Mouse (Mus musculus) thymus, adult 18-20 months (tissue): ENCODE measurements around the gene Prkn.

Experiments used
- DNase-seq, 2 experiments: peaks; one replicate each; pipeline ENCODE4 v3.0.0; 2022; ENCODE audit warnings: mixed read lengths in 2 of 2

Gene Prkn

DNA sequence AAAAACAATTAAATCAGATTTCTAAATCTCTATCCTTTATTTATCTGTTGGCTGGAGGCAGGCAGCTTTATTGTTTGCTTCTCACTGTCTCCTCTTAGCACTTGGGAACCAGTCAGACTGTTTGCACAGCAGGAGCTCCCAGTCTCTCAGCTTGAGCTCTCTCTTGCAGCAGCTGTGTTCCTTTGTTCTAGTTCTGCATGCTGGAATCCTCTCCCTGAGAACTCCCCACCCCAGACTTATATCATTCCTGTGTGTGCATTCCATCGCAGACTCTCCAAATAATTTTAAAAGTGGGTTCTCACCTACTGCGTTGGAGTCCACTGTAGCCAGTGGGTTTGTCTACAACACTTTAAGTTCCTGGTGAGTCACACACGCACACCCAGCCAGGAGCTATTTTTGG is 1181.1 kb downstream of the Prkn start:
- DNase-seq = no peak

DNA sequence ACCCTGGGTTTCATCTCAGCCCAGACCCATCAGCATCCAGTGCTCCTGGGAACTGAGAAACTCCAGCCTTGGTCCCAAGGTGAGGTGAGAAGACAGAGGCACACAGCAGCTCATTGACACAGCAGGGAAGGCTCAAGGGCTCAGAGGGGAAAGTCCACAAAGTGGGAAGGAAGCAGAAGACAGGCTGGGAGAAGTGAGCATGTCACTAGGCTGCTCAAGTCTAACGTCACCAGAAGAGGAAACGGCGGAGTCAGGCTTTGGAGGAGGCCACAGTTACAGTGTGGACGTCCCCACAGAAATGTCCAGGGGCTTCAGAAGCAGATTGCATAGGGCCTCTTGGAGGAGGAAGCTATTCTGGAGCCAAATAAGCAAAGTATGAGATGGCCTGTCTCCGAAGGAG is 1189.2 kb downstream of the Prkn start:
- DNase-seq = no peak

DNA sequence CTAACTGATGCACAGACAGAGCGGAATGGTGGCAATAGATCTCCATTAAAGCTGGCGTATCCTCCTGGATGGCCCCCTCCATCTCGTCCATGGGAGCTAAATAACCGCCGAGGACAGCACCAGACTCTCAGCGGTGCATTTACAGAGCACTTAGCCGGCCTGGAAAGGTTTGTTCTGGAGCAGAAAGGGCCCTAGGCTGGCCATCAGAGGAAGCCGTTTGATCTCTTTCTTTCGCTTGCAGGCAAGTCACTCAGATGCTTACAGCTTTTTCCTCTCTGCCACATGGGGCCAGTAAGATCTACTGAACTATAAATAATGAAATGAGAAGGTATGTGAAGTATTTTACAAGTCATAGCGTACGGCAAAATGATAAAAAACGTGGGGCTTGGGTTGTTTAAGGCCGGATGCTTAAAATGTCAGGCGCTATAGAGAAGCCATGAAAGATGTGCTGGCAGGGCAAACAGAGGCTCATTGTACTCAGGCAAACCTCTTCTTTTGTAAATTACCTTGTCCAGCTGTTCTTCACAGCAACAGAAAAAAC is 1189.8 kb downstream of the Prkn start:
- DNase-seq = no peak

DNA sequence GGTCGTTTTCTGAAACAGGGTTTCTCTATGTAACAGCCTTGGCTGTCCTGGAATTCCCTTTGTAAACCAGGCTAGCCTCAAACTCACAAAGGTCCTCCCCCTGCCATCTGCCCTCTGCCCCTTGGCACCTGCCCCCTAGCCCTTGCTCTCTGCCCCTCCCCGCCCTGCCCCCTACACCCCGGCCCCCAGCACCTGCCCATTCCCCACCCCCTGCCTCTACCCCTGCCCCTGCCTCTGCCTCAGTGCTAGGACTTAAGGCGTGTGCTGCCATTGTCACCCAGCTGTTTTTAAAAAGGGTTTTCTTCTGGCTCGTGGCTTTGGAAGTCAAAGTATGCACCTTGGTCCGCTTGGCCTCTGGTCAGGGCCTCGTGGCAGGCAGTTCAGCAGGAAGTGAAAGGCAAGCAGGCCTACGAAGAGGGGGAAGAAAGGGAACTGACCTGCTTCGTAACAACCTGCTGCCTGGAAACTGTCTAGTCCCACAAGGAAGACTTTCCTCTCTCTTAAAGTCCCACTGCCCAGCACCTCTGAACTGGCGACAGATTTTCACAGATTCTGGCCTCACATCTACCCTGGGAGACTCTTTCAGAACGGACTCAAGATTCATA is 1190.5 kb downstream of the Prkn start:
- DNase-seq = no peak

DNA sequence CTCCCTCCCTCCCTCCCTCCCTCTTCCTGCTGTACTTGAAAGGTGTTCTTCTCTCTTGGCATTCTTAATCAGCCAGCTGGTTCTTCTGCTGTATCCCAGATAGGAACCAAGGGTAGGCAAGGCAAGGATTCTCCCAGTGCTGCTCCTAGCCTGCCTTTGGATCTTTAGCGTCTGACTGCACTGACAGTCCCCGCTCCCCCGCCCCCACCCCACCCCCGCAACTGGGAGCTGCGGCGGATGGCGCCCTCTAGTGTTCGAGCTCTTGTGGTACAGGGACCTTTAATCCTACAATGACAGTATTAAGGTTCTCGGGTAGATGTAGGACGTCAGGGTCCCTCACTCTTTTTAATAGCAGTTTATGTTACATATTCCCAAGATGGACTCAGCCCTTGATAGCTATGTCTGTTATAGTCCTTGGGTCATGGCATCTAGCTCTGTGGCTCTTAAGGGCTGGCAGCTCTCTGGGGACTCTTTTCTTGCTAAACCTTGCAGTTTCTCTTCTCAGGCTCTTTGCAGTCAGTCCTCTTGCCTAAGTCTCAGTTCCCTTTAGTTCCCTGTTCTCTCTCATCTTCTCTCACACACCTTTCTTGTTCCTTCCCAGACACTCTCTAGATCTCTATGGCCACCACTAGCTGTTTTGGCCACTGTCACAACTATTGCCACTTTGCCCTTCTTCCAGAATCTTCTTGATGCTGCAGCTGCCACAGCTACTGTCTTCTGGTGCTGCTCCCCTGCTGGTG is 1191.2 kb downstream of the Prkn start:
- DNase-seq = no peak

DNA sequence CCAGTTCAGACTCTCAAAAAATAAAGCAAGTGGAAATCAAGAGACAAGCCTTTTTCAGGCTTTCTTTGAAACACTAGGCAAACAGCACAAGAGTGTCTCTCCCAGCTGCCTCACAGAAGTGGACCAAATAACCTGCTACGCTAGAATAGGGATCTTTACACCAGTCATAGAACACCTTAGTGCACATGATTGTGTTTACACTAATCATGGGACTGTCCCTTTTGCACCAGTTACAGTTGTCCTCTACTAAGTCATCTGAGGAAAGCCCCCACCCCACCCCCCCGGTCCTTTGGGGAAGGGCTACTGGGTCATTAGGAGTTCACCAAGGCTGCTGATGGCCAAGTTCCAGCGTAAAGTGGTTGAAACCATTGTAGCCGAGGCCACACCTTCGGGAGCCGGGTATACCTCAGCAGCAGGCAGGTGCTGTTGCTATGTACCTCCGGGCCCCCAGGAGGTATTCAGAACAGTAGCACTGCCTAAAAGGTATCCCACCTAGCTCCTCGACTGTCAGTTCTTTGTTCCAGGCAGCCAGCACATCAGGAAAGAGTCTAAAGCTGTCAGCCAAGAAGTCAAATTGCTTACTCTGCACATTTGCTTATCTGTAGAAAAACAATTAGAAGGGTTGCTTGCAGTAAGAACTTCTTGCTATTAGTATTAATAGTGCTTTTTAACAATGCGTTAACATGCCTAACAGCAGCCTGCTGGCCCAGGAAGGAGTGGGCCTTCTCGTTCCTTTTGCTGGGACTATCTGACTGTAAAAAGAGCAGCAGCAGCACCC is 1192.0 kb downstream of the Prkn start:
- DNase-seq = no peak

DNA sequence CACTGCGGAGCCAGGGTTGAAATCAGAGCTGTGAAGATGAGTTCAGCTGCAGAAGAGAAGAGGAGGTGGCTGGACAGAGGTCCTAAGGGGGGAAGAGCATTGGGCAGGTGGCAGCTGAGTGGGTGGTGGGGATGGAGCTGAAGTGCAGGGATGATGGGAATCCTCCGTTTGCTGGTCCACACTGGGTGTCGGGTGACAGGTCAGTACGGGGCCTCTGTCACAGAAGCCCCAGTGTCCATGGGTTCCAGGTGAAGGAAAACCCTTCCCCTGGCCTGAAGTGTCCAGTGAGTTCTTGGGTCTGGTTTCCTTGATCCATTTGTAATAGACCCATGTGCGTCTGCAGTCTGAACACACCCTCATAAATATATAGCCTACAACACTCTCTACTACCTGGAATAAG is 1195.2 kb downstream of the Prkn start:
- DNase-seq = no peak

DNA sequence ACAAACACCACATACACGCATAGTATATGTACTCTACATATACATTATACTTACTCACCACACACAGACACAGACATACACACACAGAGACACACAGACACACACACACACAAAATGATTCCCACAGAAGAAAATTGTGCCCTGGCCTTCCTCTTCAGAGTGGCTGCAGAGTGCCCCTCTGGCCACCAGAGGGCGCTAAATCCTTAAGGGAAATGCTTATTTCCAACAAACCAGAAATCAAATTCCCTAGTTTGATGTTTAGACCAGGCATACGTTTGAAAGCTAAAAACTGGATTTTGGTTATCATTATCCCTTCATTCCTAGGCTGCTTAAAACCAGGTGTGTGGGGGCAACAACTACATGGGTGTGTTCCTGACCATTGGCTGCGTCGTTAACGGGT is 1196.0 kb downstream of the Prkn start:
- no peak for DNase-seq

DNA sequence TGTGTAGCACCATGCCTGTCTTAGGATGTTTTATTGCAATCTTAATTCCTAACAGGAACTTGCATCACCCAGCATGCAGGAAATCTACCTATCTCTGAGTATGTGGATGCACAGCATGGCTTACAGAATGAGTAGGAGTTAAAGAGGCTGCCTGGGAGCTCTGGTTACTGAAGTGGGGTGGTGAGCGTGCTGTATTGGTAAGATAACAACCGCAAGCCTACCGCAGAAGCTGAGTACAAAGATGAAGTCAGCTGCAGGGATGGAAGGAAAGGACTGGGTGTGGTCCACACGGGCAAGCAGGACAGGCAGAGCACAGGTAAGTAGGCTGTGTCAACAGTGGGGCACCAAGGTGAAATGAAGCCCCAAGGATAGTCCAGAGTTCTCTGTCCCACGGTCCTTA is 1196.9 kb downstream of the Prkn start:
- DNase-seq = no peak

DNA sequence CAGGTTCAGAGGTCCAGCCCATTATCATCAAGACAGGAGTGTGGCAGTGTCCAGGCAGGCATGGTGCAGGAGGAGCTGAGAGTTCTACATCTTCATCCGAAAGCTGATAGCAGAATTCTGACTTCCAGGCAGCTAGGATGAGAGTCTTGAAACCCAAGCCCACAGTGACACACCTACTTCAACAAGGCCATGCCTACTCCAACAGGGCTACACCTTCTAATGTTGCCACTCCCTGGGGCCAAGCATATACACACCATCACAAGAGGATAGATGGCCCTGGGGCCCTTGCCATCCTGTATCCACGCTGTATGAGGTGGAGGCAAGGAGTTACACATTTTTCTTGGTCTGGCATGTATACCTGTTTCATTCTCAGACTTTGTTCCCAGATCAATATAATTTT is 1197.4 kb downstream of the Prkn start:
- no peak for DNase-seq

DNA sequence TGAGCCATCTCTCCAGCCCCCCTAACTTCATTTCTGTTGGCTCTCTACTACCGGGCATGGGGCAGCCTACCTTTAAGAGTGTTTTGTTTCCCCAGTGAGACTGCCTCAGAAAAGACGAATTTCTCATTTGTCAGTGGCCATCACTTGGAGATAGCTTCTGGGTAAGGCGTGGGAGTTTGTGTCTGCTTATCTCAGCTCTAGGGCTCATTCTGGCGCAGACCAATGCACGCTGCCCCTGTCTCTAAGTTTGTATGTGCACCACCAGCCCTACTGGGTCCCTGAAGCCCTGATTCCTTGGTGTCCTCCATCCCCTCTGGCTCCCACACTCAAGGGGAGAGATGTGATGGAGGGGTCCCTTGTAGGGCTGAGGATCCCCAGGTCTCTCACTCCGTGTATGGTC is 1198.3 kb downstream of the Prkn start:
- DNase-seq = no peak

DNA sequence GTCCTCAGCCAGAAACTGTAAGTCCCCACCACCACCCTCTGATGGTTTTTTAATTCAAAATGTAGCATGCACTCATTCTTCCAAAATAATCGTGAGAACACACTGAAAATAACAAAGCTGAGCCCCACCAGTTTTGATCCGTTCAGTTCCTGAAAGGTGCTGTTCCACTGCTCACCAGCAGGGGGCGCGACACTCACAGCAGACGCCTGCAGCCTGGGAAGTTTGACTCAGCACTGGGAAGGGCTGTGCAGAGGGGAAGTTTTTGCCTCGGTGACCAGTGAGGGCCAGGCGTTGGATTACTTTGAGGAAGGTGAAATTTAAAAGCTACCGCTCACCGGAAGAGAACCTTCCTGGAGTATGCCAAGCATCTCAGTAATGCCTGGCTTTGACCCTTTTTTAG is 1199.0 kb downstream of the Prkn start:
- peak; percentile 18 to 36 for DNase-seq

DNA sequence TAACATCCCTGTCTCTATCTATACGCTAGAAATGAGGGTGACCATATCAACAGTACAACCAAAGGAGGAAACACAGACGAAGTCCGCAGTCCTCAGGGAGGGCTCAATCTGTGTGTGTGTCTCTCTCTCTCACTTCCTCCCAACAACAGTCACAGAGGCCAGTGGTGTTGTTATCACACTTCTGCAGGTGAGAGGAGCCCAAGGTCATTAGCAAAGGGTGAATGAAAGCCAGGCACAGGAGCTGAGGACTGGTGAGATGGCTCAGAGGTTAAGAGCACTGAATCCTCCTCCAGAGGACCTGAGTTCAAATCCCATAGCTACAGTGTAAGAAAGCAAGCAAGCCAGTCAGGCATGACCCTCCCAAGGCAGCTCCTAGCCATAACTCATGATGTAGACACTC is 1199.7 kb downstream of the Prkn start:
- DNase-seq = no peak

DNA sequence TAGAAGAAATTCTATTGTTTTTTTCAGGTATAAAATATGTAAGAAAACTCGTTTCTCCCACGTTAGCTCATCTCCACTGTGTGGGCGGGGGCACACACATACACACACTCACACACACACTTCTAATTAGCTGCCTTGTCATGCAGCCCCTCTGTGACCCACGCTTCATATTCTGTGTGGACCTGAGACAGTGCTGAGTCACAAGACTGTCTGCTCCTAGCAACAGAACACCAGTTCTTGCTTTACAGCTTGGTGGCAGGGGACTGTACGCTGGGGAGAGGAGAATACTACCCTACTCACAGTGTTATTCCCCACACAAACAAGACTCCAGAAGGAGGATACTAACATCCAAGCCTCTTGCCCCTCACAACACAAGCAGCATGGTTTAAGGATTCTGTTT is 1200.4 kb downstream of the Prkn start:
- DNase-seq = no peak

DNA sequence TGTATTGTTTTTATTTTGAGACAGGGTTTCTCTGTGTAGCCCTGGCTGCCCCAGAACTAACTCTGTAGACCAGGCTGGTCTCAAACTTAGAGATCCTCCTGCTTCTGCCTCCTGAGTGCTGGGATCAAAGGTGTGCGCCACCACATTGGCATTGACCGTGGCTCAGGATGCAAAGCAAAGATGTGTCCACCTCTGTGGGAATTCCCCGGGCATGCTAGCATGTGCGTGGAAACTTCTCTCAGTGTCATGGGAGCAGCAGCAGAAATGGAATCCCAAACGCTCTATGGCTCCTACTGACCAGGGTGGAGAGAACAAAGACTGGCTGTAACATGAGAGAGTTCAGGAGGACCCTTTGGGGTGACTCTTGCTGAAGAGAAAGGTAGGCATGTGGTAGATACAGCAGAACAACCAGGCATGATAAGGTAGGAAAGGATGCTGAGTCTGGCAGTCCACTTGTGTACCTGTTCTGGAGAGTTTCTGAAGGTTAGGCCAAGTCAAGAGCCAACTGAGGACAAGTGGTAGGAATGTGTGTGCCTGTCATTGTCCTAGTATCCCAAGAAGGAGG is 1201.0 kb downstream of the Prkn start:
- DNase-seq = no peak

DNA sequence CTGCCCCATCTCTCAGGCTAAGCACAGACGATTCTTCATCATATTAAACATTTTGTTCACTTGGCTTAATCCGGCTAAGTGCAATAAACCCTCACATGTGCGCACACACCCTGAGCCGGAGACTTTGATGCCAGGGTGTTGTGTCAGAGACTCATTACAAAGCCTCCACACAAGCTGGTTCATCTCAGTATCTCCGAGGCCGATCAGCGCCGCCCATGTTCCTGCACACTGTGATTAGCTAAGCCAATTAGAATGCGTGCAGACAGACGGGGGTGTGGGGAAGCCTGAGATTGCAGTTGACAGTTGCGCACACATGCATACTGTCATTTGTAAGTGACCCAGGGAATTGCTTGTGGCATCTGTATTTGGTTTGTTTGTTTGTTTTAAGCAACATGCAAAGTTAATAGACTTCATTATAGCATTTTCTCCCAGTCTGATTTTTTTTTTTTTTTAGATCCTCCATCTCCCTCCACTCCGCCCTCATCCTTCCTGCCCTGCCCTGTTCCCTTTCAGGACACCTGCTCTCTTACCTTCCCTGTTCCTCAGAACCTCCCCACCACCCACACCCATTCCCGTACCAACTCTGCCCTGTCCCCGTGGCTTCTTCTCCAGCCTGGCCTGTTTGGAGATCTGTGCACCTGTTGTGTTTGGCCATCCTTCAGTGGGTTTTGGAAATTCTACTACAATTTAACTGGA is 1202.5 kb downstream of the Prkn start:
- DNase-seq = no peak

DNA sequence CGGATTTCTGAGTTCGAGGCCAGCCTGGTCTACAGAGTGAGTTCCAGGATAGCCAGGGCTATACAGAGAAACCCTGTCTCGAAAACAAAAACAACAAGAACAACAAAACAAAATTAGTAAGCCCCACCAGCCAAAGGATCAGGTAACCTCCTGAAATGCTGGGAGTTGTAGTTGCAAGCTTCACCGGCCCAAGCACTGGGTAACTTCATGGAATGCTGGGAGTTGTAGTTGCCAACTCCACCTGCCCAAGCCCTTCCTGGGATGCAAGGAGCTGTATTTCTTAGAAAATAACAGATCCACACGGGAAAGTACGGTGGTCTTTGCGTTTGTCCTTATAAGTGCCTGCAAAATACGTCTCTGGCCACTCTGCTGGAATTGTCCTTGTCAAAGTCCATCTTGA is 1204.0 kb downstream of the Prkn start:
- no peak for DNase-seq

DNA sequence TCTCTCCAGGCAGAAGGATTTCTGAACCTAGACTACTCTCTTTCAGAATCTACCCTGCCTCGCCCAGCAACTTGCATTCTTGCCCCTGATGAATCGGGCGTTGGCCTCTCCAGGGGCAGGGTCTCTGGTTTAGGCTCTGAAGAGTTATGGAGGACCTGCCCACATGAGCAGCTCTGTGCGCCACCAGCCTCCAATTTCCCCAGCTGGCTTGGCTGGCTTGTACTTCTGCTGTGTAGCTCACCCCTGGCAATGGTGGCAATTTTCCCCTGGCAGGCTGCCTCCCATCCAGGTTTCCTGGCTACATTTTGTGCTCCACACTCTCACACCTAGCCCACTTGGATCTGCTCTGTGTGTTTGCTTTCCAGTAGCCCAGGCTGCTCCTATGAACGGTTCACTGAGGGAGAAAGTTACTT is 1205.7 kb downstream of the Prkn start:
- no peak for DNase-seq

DNA sequence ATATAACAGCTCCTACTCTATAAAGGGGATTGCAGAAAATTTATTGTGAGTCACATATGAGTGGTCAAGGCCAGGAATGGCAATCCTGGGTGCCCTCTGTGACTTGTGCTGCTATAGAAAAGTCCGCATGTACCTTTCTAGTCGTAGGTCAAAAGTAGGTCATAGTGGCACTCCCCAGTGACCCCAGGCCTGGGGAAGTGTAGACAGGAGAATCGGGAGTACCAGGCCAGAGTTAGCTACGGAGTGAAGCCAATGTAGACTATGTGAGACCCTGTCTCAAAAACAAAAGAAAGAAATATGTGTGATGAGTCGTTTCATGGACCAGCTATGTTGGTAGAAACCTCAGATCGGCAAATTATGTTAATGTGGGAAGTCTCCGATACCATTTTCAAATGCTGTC is 1206.8 kb downstream of the Prkn start:
- no peak for DNase-seq

DNA sequence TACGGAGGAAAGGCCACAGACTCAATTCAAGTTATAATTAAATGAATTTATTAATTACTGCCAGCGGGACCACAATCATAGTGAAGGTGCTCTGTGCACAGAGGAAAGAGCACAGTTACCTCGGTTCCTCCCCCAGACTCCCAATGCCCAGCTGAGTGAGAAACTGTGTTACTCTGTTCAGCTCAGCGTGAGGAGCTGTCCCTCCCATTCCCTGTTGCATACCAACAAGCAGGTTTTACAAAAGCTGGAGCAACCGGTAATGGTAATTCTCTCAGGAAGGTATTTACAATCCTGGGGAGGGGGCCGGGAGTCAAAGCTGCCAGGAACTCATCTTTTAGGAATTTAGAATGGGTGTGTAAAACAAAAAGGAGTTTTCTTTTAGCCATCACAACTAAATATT is 1207.3 kb downstream of the Prkn start:
- no peak for DNase-seq

DNA sequence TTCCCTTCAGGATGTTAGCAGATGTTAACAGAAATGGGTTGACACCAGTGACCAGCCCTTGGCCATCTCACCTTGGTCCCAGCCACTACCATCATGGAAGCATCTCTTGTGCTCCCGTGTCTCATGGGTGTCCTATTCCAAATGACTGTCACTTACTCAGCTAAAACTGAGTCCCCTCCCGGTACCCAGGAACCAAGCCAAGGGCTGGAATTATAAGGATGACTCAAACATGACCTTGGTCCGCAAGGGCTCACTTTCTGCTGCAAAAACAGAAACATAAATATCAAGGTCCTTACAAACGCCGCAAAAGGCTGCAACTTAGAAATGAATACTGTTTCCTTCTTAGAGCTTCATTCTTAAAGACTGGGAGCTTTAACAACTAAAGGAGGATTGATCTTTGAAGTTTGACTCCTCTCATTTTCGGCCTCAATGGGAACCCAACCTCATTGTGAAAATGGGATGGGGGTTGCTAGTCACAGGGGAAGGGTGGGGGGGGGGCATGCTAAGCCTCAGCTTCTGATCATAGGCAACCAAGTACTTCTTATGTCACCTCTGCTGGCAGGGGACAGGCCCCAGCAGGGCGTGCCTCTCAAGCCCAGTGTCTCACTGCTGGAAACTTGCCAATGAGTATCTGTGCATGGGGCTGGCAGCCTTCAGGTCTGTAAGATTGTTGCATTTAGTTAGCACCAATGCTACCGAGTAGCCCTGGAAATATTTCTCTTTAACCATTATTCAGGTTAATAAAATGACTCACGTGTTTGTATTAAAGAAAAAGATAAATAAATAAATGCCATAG is 1208.7 kb downstream of the Prkn start:
- DNase-seq = no peak

DNA sequence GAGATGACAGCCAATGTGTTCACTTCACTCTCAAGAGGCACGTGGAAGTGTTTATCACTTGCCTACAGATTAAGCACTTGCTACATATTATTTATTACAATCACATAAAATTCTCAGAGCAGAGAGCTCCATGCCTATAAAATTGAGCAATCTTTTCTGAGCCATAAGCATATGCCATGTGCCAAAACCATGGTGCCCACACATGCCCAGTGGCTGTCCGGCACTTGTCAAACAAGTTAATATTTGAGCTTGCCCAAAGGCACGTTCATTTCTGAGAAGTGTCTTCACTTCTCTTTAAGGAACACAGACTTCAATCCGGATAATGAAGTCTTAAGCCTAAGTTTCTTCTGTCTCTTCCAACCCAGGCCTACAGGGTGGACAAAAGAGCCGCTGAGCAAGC is 1210.1 kb downstream of the Prkn start:
- DNase-seq = no peak
